Mouse (Mus musculus) forebrain, embryonic 13.5 days (tissue): ENCODE results near the gene Olfr1411. TPM values are rescaled to one million over a fixed set of nuclear protein-coding genes. Genes with fewer than 3 reads are reported as not detected.

ENCODE experiments used
- ATAC-seq: fragments of 200-750 bp; cut with Nextera tagmentation; 2 replicates; pipeline ENCODE4 v1.8.0; 2017
- H3K27ac ChIP-seq: fragments of 300-500 bp; sonication (generic); 2 replicates; pipeline ENCODE4 v1.5.1; 2015; ENCODE audit warnings: inconsistent platforms, mild to moderate bottlenecking, moderate library complexity
- H3K27me3 ChIP-seq: fragments of 300-500 bp; sonication (generic); 2 replicates; pipeline ENCODE4 v1.6.1; 2015; ENCODE audit warnings: mild to moderate bottlenecking, inconsistent platforms
- H3K36me3 ChIP-seq: fragments of 300-500 bp; sonication (generic); 2 replicates; pipeline ENCODE4 v1.6.1; 2015; ENCODE audit warnings: mild to moderate bottlenecking, inconsistent platforms; ENCODE audit not compliant: poor library complexity, severe bottlenecking
- H3K4me1 ChIP-seq: fragments of 300-500 bp; sonication (generic); 2 replicates; pipeline ENCODE4 v1.6.1; 2015; ENCODE audit warnings: inconsistent platforms
- H3K4me2 ChIP-seq: fragments of 300-500 bp; sonication (generic); 2 replicates; pipeline ENCODE4 v1.6.1; 2015; ENCODE audit warnings: inconsistent platforms, mild to moderate bottlenecking, moderate library complexity
- H3K4me3 ChIP-seq: fragments of 300-500 bp; sonication (generic); 2 replicates; pipeline ENCODE4 v1.5.1; 2015; ENCODE audit warnings: mild to moderate bottlenecking, inconsistent platforms
- H3K9ac ChIP-seq: fragments of 300-500 bp; sonication (generic); 2 replicates; pipeline ENCODE4 v1.6.1; 2015; ENCODE audit warnings: mild to moderate bottlenecking, inconsistent platforms
- H3K9me3 ChIP-seq: fragments of 300-500 bp; sonication (generic); replicated peaks from 2 replicates; pipeline ENCODE4 v1.6.1; 2016; ENCODE audit warnings: inconsistent platforms
- WGBS: fragments of 180-500 bp; shearing (Covaris S2); methylation state at CpG from one replicate; pipeline ENCODE4 v1.1.7; 2015; 5-methylcytosine and 5-hydroxymethylcytosine counted together
- polyA plus RNA-seq: library from polyadenylated mRNA; unstranded; fragments of >200 nt; fragmentation: Nextera tagmentation; extraction: Ambion mirVana; gene quantifications from 2 replicates; pipeline ENCODE4 v1.2.1, GENCODE M21; 2015

The Olfr1411 gene
- polyA plus RNA-seq, result not detected in 2 replicates

DNA sequence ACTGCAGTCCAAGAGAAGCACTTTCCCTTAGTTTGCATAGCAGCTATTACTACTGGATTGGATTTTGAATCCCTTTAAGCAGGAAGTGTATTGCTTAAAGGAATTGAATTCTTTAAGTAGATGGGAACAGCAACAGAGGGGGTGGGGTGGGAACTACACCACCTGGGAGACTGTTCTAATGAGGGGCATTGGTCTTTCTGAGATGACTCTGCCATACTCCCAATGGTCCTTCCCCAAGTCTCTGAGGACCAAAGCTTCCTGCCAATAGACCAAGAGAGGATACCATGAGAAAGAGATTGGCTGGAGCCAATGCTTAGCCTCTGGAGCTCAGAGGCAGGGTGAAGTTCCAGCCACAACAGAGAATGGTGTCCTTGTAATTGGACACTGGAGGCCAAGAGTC is at the start of gene Olfr1411:
Olfr1411 (plus strand) TSS at position 301 of the 400 bp plus-strand sequence.
- H3K4me1 ChIP-seq, result no peaks in the 10 kb centered on the region
- H3K27me3 ChIP-seq, result peaks cover 2% of the 10 kb centered on the region; the same call in 1 of the 2 replicates
- no peak within 1 kb of the TSS for H3K27ac ChIP-seq
- no peaks in the 10 kb centered on the region for H3K9me3 ChIP-seq
- H3K9ac ChIP-seq, result no peak within 1 kb of the TSS
- no peak within 1 kb of the TSS for H3K4me2 ChIP-seq
- ATAC-seq, result no peak
- no peaks in the 10 kb centered on the region for H3K36me3 ChIP-seq
- H3K4me3 ChIP-seq, result no peak within 1 kb of the TSS

- WGBS, result 85% methylated on average over 2 of the region's 2 CpGs
- Histone ChIP-seq H3K9ac (no peak overlapping the region), H3K27me3 (no peaks in the 10 kb centered on the region), H3K36me3 (no peaks in the 10 kb centered on the region), H3K9me3 (0 out of 2 replicates have a peak, but pooled peaks cover 2% of the 10 kb centered on the region), H3K4me2 (no peak overlapping the region), H3K27ac (no peak overlapping the region), H3K4me3 (no peak overlapping the region), H3K4me1 (no peaks in the 10 kb centered on the region)
- ATAC-seq, result no peak
Observed at GRCm38 (mm10) chr1:92545929-92546328, 48.3 kb upstream of the Olfr1411 start.

GRCm38 (mm10) chr1:92571022-92571421 is 23.2 kb upstream of the Olfr1411 start, which contains the start of gene Olfr1413:
Gene Olfr1413 (plus strand): TSS chr1:92571322.
- Histone ChIP-seq H3K4me3 (no peak within 1 kb of the TSS), H3K27ac (no peak within 1 kb of the TSS), H3K9me3 (no peaks in the 10 kb centered on the region), H3K36me3 (no peaks in the 10 kb centered on the region), H3K27me3 (no peaks in the 10 kb centered on the region), H3K4me1 (no peaks in the 10 kb centered on the region), H3K9ac (no peak within 1 kb of the TSS), H3K4me2 (no peak within 1 kb of the TSS)
- WGBS, result 92% methylated on average over 3 of the region's 3 CpGs
- no peak for ATAC-seq

GRCm38 (mm10) chr1:92585479-92585878 is 8.7 kb upstream of the Olfr1411 start, which contains the start of gene Olfr1412:
Gene Olfr1412 (plus strand): TSS chr1:92585779.
- Histone ChIP-seq H3K4me1 (no peaks in the 10 kb centered on the region), H3K36me3 (no peaks in the 10 kb centered on the region), H3K27ac (no peak within 1 kb of the TSS), H3K27me3 (0 out of 2 replicates have a peak, but pooled peaks cover 2% of the 10 kb centered on the region), H3K4me3 (no peak within 1 kb of the TSS), H3K9me3 (no peaks in the 10 kb centered on the region), H3K4me2 (no peak within 1 kb of the TSS), H3K9ac (no peak within 1 kb of the TSS)
- 85% methylated on average over 2 of the region's 2 CpGs for WGBS
- ATAC-seq, result no peak

- H3K36me3 ChIP-seq, result no peaks in the 10 kb centered on the region
- no peak overlapping the region for H3K4me3 ChIP-seq
- H3K9ac ChIP-seq, result no peak overlapping the region
- H3K4me2 ChIP-seq, result no peak overlapping the region
- H3K4me1 ChIP-seq, result no peaks in the 10 kb centered on the region
- ATAC-seq, result no peak
- H3K27me3 ChIP-seq, result no peaks in the 10 kb centered on the region; the same call in 1 of the 2 replicates
- WGBS, result 87% methylated on average over 3 of the region's 3 CpGs
- no peaks in the 10 kb centered on the region for H3K9me3 ChIP-seq
- no peak overlapping the region for H3K27ac ChIP-seq
Observed at GRCm38 (mm10) chr1:92596019-92596418, 1.8 kb downstream of the Olfr1411 start.

- WGBS, result 96% methylated on average over 1 of the region's 1 CpGs
- no peaks in the 10 kb centered on the region for H3K4me1 ChIP-seq
- no peak within 1 kb of the TSS for H3K9ac ChIP-seq
- no peak within 1 kb of the TSS for H3K4me3 ChIP-seq
- ATAC-seq, result no peak
- no peaks in the 10 kb centered on the region for H3K9me3 ChIP-seq
- H3K27ac ChIP-seq, result no peak within 1 kb of the TSS
- no peak within 1 kb of the TSS for H3K4me2 ChIP-seq
- no peaks in the 10 kb centered on the region; the same call in 1 of the 2 replicates for H3K27me3 ChIP-seq
- no peaks in the 10 kb centered on the region for H3K36me3 ChIP-seq
Observed at GRCm38 (mm10) chr1:92605482-92605881, 11.3 kb downstream of the Olfr1411 start, which contains the start of gene Olfr1410. Gene Olfr1410 (plus strand): TSS chr1:92605782.

DNA sequence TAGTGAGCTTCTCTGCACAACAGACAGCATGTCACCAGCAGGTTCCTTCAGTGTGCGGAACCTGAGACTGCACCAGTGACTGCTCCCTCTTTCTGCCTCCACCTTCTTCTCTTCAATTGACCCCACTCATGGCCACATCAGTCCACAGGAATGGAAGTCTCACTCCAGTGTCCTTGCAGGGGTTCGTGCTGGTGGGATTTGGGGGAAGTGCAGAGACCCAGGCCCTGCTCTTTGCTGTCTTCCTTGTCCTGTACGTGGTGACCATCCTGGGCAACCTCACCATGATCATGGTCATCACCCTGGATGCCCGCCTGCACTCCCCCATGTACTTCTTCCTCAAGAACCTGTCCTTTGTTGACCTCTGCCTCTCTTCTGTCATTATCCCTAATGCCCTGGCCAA is 13.5 kb downstream of the Olfr1411 start:
- H3K9me3 ChIP-seq, result no peaks in the 10 kb centered on the region
- H3K27me3 ChIP-seq, result peaks cover 6% of the 10 kb centered on the region; the same call in 1 of the 2 replicates
- H3K9ac ChIP-seq, result no peak overlapping the region
- no peaks in the 10 kb centered on the region for H3K36me3 ChIP-seq
- H3K4me1 ChIP-seq, result no peaks in the 10 kb centered on the region
- H3K4me3 ChIP-seq, result no peak overlapping the region
- H3K27ac ChIP-seq, result no peak overlapping the region
- H3K4me2 ChIP-seq, result no peak overlapping the region
- no peak for ATAC-seq
- WGBS, result 77% methylated on average over 4 of the region's 4 CpGs

DNA sequence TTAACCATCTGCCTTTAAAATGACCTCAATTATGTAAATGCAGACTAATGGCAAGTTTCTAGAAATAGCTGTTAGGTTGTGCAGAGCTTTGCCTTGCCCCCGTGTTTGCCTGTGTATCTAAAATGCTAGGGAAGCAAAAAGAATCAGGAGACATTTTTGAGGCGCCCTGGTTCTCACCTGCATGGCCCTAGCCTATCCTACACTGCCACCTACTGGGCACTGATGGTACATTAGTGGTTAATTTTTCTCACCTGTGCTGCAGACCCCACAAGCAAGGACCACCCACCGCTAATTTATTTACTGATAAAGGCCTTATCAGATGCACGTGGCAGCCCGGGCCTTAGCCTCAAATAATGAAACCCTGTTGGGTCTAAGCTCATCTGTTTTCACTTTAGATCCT is 16.8 kb downstream of the Olfr1411 start:
- Histone ChIP-seq H3K4me1 (no peaks in the 10 kb centered on the region), H3K4me2 (no peak overlapping the region), H3K9ac (no peak overlapping the region), H3K4me3 (no peak overlapping the region), H3K36me3 (no peaks in the 10 kb centered on the region), H3K27ac (no peak overlapping the region), H3K27me3 (peaks cover 6% of the 10 kb centered on the region; the same call in 1 of the 2 replicates), H3K9me3 (no peaks in the 10 kb centered on the region)
- no peak for ATAC-seq
- WGBS, result 9% methylated on average over 5 of the region's 5 CpGs

DNA sequence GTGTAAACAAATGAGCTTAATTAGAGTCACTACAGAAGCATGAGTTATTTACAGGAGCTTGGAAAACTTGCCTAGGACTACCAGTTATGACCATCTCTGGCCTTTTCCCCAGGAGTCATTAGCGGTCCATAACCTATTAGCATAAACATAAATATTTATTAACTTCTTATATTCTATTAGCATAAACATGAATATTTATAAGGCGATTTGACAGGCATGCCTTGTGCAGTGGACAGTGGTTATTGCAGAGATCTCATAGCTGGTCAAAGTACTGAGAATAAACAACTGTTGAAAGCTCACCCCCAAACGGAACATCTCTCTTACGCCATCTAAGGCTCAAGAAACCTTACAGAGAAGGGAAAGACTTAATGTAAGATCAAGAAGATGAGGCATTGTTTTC is 19.0 kb downstream of the Olfr1411 start:
- H3K9me3 ChIP-seq, result no peaks in the 10 kb centered on the region
- ATAC-seq, result no peak; the same call in 1 of the 2 replicates
- H3K27me3 ChIP-seq, result peaks cover 6% of the 10 kb centered on the region; the same call in 1 of the 2 replicates
- no peak overlapping the region for H3K27ac ChIP-seq
- H3K4me3 ChIP-seq, result no peak overlapping the region
- H3K9ac ChIP-seq, result no peak overlapping the region
- no peaks in the 10 kb centered on the region for H3K4me1 ChIP-seq
- H3K36me3 ChIP-seq, result no peaks in the 10 kb centered on the region
- H3K4me2 ChIP-seq, result no peak overlapping the region
- 36% methylated on average over 4 of the region's 4 CpGs for WGBS

DNA sequence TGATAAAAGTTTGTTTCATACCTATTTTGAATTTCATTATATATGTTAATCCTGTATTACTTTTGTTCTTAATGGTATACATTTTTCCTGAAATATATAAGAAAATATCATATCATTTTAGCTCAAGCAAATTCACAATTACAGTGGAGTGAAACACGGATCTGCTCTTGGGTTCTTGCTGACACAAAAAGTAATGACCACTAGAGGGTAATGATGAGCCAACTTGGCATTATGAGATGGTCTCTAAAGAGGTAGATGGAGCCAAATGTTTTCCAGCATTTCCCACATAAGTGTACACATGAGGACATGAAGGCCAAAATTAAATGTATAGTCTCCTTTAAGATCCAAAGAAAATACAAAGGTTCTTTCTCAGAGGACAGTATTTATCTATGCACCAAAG is 20.3 kb downstream of the Olfr1411 start:
- Histone ChIP-seq H3K27me3 (peaks cover 6% of the 10 kb centered on the region; the same call in 1 of the 2 replicates), H3K27ac (no peak overlapping the region), H3K4me2 (no peak overlapping the region), H3K4me3 (no peak overlapping the region), H3K9ac (no peak overlapping the region), H3K4me1 (no peaks in the 10 kb centered on the region), H3K36me3 (no peaks in the 10 kb centered on the region), H3K9me3 (no peaks in the 10 kb centered on the region)
- WGBS, result 23% methylated on average over 1 of the region's 1 CpGs
- ATAC-seq, result no peak

DNA sequence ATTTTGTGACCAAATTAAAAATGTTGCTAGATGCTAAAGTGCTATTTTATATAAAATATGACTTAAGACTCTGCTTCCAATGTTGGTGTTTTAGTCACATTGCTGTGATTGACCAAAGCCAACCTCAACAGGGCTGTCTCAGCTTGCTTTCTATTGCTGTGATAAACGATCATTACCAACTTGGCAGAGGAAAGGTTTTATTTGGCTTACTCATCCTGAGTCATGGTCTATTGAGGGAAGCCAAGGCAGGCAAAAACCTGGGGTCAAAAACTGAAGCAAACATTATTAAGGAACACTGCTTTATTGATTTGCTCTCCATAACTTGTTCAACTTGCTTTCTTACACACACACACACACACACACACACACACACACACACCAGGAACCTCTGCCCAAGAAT is 21.8 kb downstream of the Olfr1411 start:
- Histone ChIP-seq H3K4me3 (no peak overlapping the region), H3K4me2 (no peak overlapping the region), H3K9ac (no peak overlapping the region), H3K9me3 (no peaks in the 10 kb centered on the region), H3K27ac (no peak overlapping the region), H3K27me3 (peaks cover 6% of the 10 kb centered on the region; the same call in 1 of the 2 replicates), H3K4me1 (no peaks in the 10 kb centered on the region), H3K36me3 (no peaks in the 10 kb centered on the region)
- 89% methylated on average over 1 of the region's 1 CpGs for WGBS
- ATAC-seq, result no peak

DNA sequence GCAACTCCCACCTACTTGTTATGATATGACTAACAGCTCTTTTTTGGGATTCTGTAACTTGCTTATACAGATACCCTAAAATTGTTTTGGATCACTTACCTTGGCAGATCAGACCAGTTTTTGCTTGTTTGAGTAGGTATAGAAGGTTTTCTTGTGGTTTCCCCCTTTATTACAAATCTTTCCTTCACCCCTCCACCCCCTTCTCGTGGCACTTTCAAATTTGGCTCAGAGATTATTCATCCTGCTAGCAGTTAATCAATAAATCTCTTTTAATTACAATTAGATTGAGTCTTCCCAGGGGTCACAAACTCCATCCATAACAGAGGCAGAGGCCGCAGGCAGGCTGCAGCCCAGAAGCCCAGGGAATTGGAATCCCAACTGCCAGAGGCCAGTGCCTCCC is 23.3 kb downstream of the Olfr1411 start, which contains the start of gene Olfr12:
Olfr12 (plus strand) TSS at position 301 of the 400 bp plus-strand sequence.
- no peak for ATAC-seq
- Histone ChIP-seq H3K27ac (no peak within 1 kb of the TSS), H3K9ac (no peak within 1 kb of the TSS), H3K4me3 (no peak within 1 kb of the TSS), H3K36me3 (no peaks in the 10 kb centered on the region), H3K4me1 (no peaks in the 10 kb centered on the region), H3K9me3 (no peaks in the 10 kb centered on the region), H3K4me2 (no peak within 1 kb of the TSS), H3K27me3 (0 out of 2 replicates have a peak, but pooled peaks cover under 1% of the 10 kb centered on the region)
- 77% methylated on average over 2 of the region's 2 CpGs for WGBS

GRCm38 (mm10) chr1:92618360-92618759 is 24.1 kb downstream of the Olfr1411 start:
- Histone ChIP-seq H3K36me3 (no peaks in the 10 kb centered on the region), H3K4me1 (no peaks in the 10 kb centered on the region), H3K9ac (no peak overlapping the region), H3K27ac (no peak overlapping the region), H3K4me2 (no peak overlapping the region), H3K27me3 (no peaks in the 10 kb centered on the region), H3K4me3 (no peak overlapping the region), H3K9me3 (no peaks in the 10 kb centered on the region)
- 75% methylated on average over 4 of the region's 4 CpGs for WGBS
- ATAC-seq, result no peak
